Mouse (Mus musculus): ENCODE results near the gene Zranb3. TPM values are rescaled to one million over a fixed set of nuclear protein-coding genes. Genes with fewer than 3 reads are reported as not detected.
"Not testable (repeated sequence)": the region's sequence is repeated elsewhere in the genome, so short reads cannot be mapped to it uniquely, and the experiment has no call there.

Zranb3 gene
- 12.4 and 12.9 TPM in 2 replicates for polyA plus RNA-seq (2014; fragmentation: Nextera tagmentation; extraction: Ambion mirVana)

- WGBS: under 1% methylated on average over 43 of the region's 43 CpGs
- Histone ChIP-seq H3K27me3 (ENCODE audit: insufficient read depth, low read length) (no peaks in the 10 kb centered on the region), H3K9me3 (ENCODE audit: low read depth, low read length) (no peaks in the 10 kb centered on the region), H3K4me3 (ENCODE audit: low read depth, low read length) (peak within 1 kb of the TSS; percentile 88), H3K27ac (ENCODE audit: low read depth) (peak within 1 kb of the TSS; percentile 92), H3K9ac (peak within 1 kb of the TSS; percentile 82), H3K4me2 (peak within 1 kb of the TSS; percentile 73), H3K36me3 (ENCODE audit: insufficient read depth) (no peaks in the 10 kb centered on the region), H3K4me1 (ENCODE audit: insufficient read depth) (no peaks in the 10 kb centered on the region)
- peak; percentile 94 for ATAC-seq (ENCODE audit: insufficient read depth)
- no peak for TF ChIP-seq CTCF (IDR thresholded peaks at IDR 0.05; ENCODE audit: low read depth)
- DNase-seq: peak; percentile 100
Observed at GRCm38 (mm10) chr1:128102641-128103461, at the start of gene Zranb3, which contains the start of gene R3hdm1. Zranb3 (minus strand) TSS chr1:128103047. R3hdm1 (plus strand) TSS chr1:128103301.

GRCm38 (mm10) chr1:128141737-128142136, 38.9 kb upstream of the Zranb3 start:
- DNase-seq: no peak
- Histone ChIP-seq H3K4me2 (no peak overlapping the region), H3K27me3 (ENCODE audit: insufficient read depth, low read length) (no peaks in the 10 kb centered on the region), H3K36me3 (ENCODE audit: insufficient read depth) (no peaks in the 10 kb centered on the region), H3K27ac (ENCODE audit: low read depth) (no peak overlapping the region), H3K4me1 (ENCODE audit: insufficient read depth) (no peaks in the 10 kb centered on the region), H3K9ac (no peak overlapping the region), H3K9me3 (ENCODE audit: low read depth, low read length) (no peaks in the 10 kb centered on the region), H3K4me3 (ENCODE audit: low read depth, low read length) (no peak overlapping the region)
- no peak for TF ChIP-seq CTCF (IDR thresholded peaks at IDR 0.05; ENCODE audit: low read depth)
- no peak for ATAC-seq (ENCODE audit: insufficient read depth)

- ATAC-seq (ENCODE audit: insufficient read depth): no peak
- peak; percentile 33 for DNase-seq
- H3K4me2 ChIP-seq: no peak overlapping the region
- TF ChIP-seq CTCF (IDR thresholded peaks at IDR 0.05; ENCODE audit: low read depth): peak; percentile 50
- H3K27ac ChIP-seq (ENCODE audit: low read depth): no peak overlapping the region
- H3K4me1 ChIP-seq (ENCODE audit: insufficient read depth): no peaks in the 10 kb centered on the region
- H3K4me3 ChIP-seq (ENCODE audit: low read depth, low read length): no peak overlapping the region
- H3K36me3 ChIP-seq (ENCODE audit: insufficient read depth): no peaks in the 10 kb centered on the region
- H3K9me3 ChIP-seq (ENCODE audit: low read depth, low read length): no peaks in the 10 kb centered on the region
- H3K9ac ChIP-seq: no peak overlapping the region
- H3K27me3 ChIP-seq (ENCODE audit: insufficient read depth, low read length): no peaks in the 10 kb centered on the region
Observed at GRCm38 (mm10) chr1:128141039-128141438, 38.2 kb upstream of the Zranb3 start.

- not testable (repeated sequence) for H3K27ac ChIP-seq (ENCODE audit: low read depth); H3K9ac ChIP-seq; ATAC-seq (ENCODE audit: insufficient read depth); H3K36me3 ChIP-seq (ENCODE audit: insufficient read depth); H3K4me1 ChIP-seq (ENCODE audit: insufficient read depth); H3K27me3 ChIP-seq (ENCODE audit: insufficient read depth, low read length); DNase-seq; H3K4me3 ChIP-seq (ENCODE audit: low read depth, low read length); H3K9me3 ChIP-seq (ENCODE audit: low read depth, low read length); H3K4me2 ChIP-seq
Observed at GRCm38 (mm10) chr1:128136222-128136621, 33.4 kb upstream of the Zranb3 start.

- no peaks in the 10 kb centered on the region for H3K27me3 ChIP-seq (ENCODE audit: insufficient read depth, low read length)
Observed at GRCm38 (mm10) chr1:128120913-128121627, 18.2 kb upstream of the Zranb3 start.

GRCm38 (mm10) chr1:128103520-128104088, 757 bp upstream of the Zranb3 start:
- H3K27me3 ChIP-seq (ENCODE audit: insufficient read depth, low read length): no peaks in the 10 kb centered on the region
- peak; percentile 66 for DNase-seq
- no peaks in the 10 kb centered on the region for H3K9me3 ChIP-seq (ENCODE audit: low read depth, low read length)
- H3K4me2 ChIP-seq: peak overlapping the region; percentile 73
- peak overlapping the region; percentile 92 for H3K27ac ChIP-seq (ENCODE audit: low read depth)
- WGBS: under 1% methylated on average over 44 of the region's 47 CpGs
- H3K36me3 ChIP-seq (ENCODE audit: insufficient read depth): no peaks in the 10 kb centered on the region
- no peaks in the 10 kb centered on the region for H3K4me1 ChIP-seq (ENCODE audit: insufficient read depth)
- H3K4me3 ChIP-seq (ENCODE audit: low read depth, low read length): peak overlapping the region; percentile 88
- H3K9ac ChIP-seq: peak overlapping the region; percentile 82
- ATAC-seq (ENCODE audit: insufficient read depth): peak; percentile 63
- no peak for TF ChIP-seq CTCF (IDR thresholded peaks at IDR 0.05; ENCODE audit: low read depth)

More at GRCm38 (mm10) chr1:128120913-128121627, 18.2 kb upstream of the Zranb3 start:
- H3K36me3 ChIP-seq (ENCODE audit: insufficient read depth): no peaks in the 10 kb centered on the region
- no peak for ATAC-seq (ENCODE audit: insufficient read depth)
- no peak overlapping the region for H3K4me3 ChIP-seq (ENCODE audit: low read depth, low read length)
- no peak for DNase-seq
- H3K4me1 ChIP-seq (ENCODE audit: insufficient read depth): no peaks in the 10 kb centered on the region
- WGBS: 90% methylated on average over 4 of the region's 4 CpGs
- H3K9me3 ChIP-seq (ENCODE audit: low read depth, low read length): no peaks in the 10 kb centered on the region
- H3K27ac ChIP-seq (ENCODE audit: low read depth): no peak overlapping the region
- TF ChIP-seq CTCF (IDR thresholded peaks at IDR 0.05; ENCODE audit: low read depth): no peak
- H3K4me2 ChIP-seq: no peak overlapping the region
- no peak overlapping the region for H3K9ac ChIP-seq

GRCm38 (mm10) chr1:128102251-128102640, 601 bp downstream of the Zranb3 start:
- peak overlapping the region; percentile 13 for H3K9ac ChIP-seq
- no peaks in the 10 kb centered on the region for H3K36me3 ChIP-seq (ENCODE audit: insufficient read depth)
- H3K27me3 ChIP-seq (ENCODE audit: insufficient read depth, low read length): no peaks in the 10 kb centered on the region
- WGBS: under 1% methylated on average over 15 of the region's 15 CpGs
- no peaks in the 10 kb centered on the region for H3K9me3 ChIP-seq (ENCODE audit: low read depth, low read length)
- H3K27ac ChIP-seq (ENCODE audit: low read depth): peak overlapping the region; percentile 56
- ATAC-seq (ENCODE audit: insufficient read depth): peak; percentile 44
- peak overlapping the region; percentile 88 for H3K4me3 ChIP-seq (ENCODE audit: low read depth, low read length)
- H3K4me1 ChIP-seq (ENCODE audit: insufficient read depth): no peaks in the 10 kb centered on the region
- TF ChIP-seq CTCF (IDR thresholded peaks at IDR 0.05; ENCODE audit: low read depth): no peak
- H3K4me2 ChIP-seq: peak overlapping the region; percentile 65
- peak; percentile 94 for DNase-seq

Measured in lung, embryonic 14.5 days (tissue).